Mouse (Mus musculus): ENCODE results near the gene Gbp5. TPM values are rescaled to one million over a fixed set of nuclear protein-coding genes. Genes with fewer than 3 reads are reported as not detected.
"Not testable (repeated sequence)": the region's sequence is repeated elsewhere in the genome, so short reads cannot be mapped to it uniquely, and the experiment has no call there.

The Gbp5 gene
- polyA plus RNA-seq, 1 experiment: 3.0 TPM

- H3K4me1 ChIP-seq (ENCODE audit: control insufficient read depth, insufficient read depth, low read length): no peaks in the 10 kb centered on the region; the same call in 1 of the 2 replicates
- TF ChIP-seq CTCF (IDR thresholded peaks at IDR 0.05; ENCODE audit: extremely low read depth, insufficient read depth, low read length): no peak
- no peak for TF ChIP-seq POLR2A (IDR thresholded peaks at IDR 0.05; ENCODE audit: extremely low read depth, insufficient read depth, low read length)
- no peak overlapping the region for H3K27ac ChIP-seq (ENCODE audit: insufficient read depth, low read length)
- H3K4me3 ChIP-seq (ENCODE audit: insufficient read depth, low read length): no peak overlapping the region
Observed at GRCm38 (mm10) chr3:142533185-142533584, 39.4 kb downstream of the Gbp5 start.

DNA sequence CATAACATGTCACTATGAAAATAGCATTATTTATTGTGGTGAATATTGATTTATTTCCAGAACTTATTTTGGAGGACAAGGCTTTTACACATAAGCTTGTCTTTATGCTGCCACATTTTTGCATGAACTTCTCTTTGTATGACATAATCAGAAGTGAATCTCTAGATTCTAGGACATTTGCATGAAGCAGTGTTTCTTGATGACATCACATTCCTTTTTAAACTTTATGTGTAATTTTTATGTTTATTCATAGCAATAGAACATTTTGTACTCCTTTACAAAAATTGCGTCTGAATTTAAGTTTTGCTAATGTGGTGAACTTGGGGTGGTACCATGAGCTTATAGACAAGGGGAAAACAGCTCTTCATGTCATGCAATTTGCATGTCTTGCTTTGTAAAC is 41.9 kb downstream of the Gbp5 start:
- Histone ChIP-seq H3K27ac (ENCODE audit: insufficient read depth, low read length) (no peak overlapping the region), H3K4me1 (ENCODE audit: control insufficient read depth, insufficient read depth, low read length) (no peaks in the 10 kb centered on the region), H3K4me3 (ENCODE audit: insufficient read depth, low read length) (no peak overlapping the region)
- TF ChIP-seq CTCF (IDR thresholded peaks at IDR 0.05; ENCODE audit: extremely low read depth, insufficient read depth, low read length) (no peak), POLR2A (IDR thresholded peaks at IDR 0.05; ENCODE audit: extremely low read depth, insufficient read depth, low read length) (no peak)

DNA sequence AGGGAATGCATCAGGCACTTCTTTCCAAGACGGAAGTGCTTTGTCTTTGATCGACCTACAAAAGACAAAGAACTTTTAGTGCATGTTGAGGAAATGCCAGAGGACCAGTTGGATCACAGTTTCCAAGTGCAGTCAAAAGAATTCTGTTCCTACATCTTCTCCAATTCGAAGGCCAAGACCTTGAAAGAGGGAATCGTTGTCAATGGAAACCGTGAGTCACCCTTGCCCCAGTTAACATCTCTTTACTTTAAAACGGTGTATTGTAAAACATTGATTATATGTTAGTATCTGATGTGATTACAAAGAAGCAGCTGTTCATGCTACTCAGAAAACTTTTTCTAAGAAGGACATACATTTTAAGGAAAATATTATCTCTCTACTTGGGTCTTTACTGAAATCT is 47.6 kb downstream of the Gbp5 start:
- TF ChIP-seq POLR2A (IDR thresholded peaks at IDR 0.05; ENCODE audit: extremely low read depth, insufficient read depth, low read length) (no peak), CTCF (IDR thresholded peaks at IDR 0.05; ENCODE audit: extremely low read depth, insufficient read depth, low read length) (no peak)
- no peak overlapping the region for H3K27ac ChIP-seq (ENCODE audit: insufficient read depth, low read length)
- no peaks in the 10 kb centered on the region for H3K4me1 ChIP-seq (ENCODE audit: control insufficient read depth, insufficient read depth, low read length)
- no peak overlapping the region for H3K4me3 ChIP-seq (ENCODE audit: insufficient read depth, low read length)

DNA sequence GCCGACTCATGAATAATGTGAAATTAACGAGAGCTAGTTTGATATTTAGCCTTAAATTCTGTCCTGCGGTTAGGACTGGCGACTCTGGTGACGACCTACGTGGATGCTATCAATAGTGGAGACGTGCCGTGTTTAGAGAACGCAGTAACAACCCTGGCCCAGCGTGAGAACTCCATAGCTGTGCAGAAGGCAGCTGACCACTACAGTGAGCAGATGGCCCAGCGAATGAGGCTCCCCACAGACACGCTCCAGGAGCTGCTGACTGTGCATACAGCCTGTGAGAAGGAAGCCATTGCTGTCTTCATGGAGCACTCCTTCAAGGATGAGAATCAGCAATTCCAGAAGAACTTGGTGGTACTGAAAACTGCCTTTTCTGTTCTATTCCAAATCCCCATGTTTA is 49.0 kb downstream of the Gbp5 start:
- not testable (repeated sequence) for H3K4me3 ChIP-seq (ENCODE audit: insufficient read depth, low read length)

DNA sequence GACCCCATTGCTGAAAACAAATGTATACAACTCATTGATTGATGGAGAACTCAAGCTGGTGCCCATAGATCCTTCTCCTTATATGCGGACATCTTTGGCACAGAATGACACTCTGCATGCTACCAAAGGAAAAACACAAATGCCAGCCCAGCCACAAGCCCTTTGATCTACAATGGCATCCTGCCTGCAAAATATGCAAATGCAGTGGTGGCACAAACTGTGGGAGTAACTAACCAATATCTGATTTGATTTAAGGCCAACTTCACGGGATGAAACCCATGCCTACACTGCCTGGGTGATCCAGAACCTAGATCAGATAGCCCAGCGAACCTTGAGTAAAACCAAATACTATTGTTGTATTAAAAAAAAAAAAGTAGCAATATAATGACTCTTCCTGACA is 52.9 kb downstream of the Gbp5 start:
- no peak overlapping the region for H3K27ac ChIP-seq (ENCODE audit: insufficient read depth, low read length)
- TF ChIP-seq CTCF (IDR thresholded peaks at IDR 0.05; ENCODE audit: extremely low read depth, insufficient read depth, low read length) (no peak), POLR2A (IDR thresholded peaks at IDR 0.05; ENCODE audit: extremely low read depth, insufficient read depth, low read length) (no peak)
- H3K4me3 ChIP-seq (ENCODE audit: insufficient read depth, low read length): no peak overlapping the region
- H3K4me1 ChIP-seq (ENCODE audit: control insufficient read depth, insufficient read depth, low read length): no peaks in the 10 kb centered on the region

More for the DNA sequence above, 49.0 kb downstream of the Gbp5 start:
- H3K27ac ChIP-seq (ENCODE audit: insufficient read depth, low read length); H3K4me1 ChIP-seq (ENCODE audit: control insufficient read depth, insufficient read depth, low read length): not testable (repeated sequence)

DNA sequence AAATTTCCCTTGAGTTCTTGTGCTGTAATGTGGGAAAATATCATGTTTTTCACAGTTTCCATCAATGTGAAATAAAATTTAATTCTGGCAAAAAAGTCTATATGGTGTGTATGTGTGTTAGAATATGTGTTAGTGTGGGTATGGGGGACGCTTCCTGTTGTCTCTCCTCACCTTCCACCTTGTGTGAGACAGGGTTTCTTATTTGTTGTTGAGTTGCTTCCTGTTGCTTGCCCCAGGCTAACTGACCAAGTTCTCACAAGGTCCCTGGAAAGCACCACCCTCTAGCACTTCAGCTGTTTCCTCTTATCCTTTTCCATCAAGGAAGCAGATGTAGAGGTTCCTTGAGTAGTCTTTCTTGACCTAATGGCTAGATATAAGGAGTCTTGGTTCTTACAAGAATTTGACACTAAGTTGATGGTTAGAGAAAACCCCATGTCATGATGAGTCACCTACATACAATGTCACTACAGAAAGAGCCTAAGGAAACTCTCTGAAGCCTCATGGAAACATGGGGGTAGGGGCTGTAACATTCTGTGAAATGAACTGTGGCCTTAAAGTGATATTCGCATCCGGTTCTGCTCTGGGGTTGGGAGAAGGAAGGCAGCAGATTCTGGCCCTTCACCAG is 56.4 kb downstream of the Gbp5 start:
- Histone ChIP-seq H3K4me3 (ENCODE audit: insufficient read depth, low read length) (no peak overlapping the region), H3K4me1 (ENCODE audit: control insufficient read depth, insufficient read depth, low read length) (no peaks in the 10 kb centered on the region), H3K27ac (ENCODE audit: insufficient read depth, low read length) (no peak overlapping the region)
- no peak for TF ChIP-seq POLR2A (IDR thresholded peaks at IDR 0.05; ENCODE audit: extremely low read depth, insufficient read depth, low read length)
- no peak for TF ChIP-seq CTCF (IDR thresholded peaks at IDR 0.05; ENCODE audit: extremely low read depth, insufficient read depth, low read length)

GRCm38 (mm10) chr3:142554601-142555000 is 60.8 kb downstream of the Gbp5 start:
- no peak overlapping the region for H3K27ac ChIP-seq (ENCODE audit: insufficient read depth, low read length)
- no peak overlapping the region for H3K4me3 ChIP-seq (ENCODE audit: insufficient read depth, low read length)
- H3K4me1 ChIP-seq (ENCODE audit: control insufficient read depth, insufficient read depth, low read length): no peaks in the 10 kb centered on the region; the same call in 1 of the 2 replicates
- TF ChIP-seq POLR2A (IDR thresholded peaks at IDR 0.05; ENCODE audit: extremely low read depth, insufficient read depth, low read length) (no peak), CTCF (IDR thresholded peaks at IDR 0.05; ENCODE audit: extremely low read depth, insufficient read depth, low read length) (no peak)

DNA sequence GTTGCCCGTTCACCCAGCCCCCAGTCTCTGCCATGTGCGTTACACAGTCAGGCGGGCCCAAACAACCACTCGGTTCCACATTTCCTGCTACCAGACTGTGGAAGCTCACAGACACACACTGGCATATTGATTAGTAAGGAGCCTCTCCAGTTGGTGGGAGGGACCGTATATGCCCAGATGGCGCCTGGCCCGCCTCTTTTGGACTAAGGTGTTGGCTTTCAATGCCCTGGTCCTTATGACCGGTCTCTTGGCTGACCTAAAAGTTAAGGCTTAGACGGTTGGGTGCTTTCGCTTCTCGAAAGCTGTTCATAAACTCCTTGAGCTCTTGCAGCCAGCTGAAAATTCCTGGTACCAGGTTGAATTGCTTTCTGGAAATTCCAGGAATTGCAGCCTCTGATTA is 61.8 kb downstream of the Gbp5 start:
- TF ChIP-seq CTCF (IDR thresholded peaks at IDR 0.05; ENCODE audit: extremely low read depth, insufficient read depth, low read length) (no peak), POLR2A (IDR thresholded peaks at IDR 0.05; ENCODE audit: extremely low read depth, insufficient read depth, low read length) (no peak)
- Histone ChIP-seq H3K4me1 (ENCODE audit: control insufficient read depth, insufficient read depth, low read length) (no peaks in the 10 kb centered on the region; the same call in 1 of the 2 replicates), H3K27ac (ENCODE audit: insufficient read depth, low read length) (no peak overlapping the region), H3K4me3 (ENCODE audit: insufficient read depth, low read length) (no peak overlapping the region)

DNA sequence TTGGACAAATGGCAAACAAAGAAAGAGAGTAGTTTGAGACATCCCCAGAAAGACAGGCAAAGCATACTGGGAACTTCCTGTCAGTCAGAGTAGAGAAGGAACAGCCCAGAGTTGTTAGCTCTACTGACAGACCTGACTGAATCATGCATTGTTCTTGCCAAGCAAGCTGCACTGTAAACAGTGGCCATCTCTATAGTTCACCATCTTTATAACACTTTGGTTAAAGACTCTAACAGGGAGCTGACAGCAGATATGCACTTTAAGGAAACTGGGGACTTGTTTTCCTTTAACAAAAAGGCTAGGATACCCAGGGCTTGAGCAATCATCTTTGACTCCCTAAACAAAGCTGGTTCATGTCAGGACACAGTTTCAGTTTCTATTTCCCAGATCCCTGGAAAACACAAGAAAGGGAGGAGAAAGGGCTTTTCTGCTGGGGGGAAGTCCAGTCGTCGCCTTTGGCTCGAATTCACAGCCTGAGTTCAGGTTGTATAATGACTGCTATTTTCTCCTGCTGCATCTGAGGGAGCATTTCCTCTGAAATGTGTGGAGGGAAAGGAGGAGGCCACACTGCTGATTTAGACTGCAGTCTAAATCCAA is 66.0 kb downstream of the Gbp5 start, which contains the start of gene Gbp3:
TSS of gene Gbp3 (plus strand) at position 395 of the 597 bp plus-strand sequence.
- no peak for TF ChIP-seq CTCF (IDR thresholded peaks at IDR 0.05; ENCODE audit: extremely low read depth, insufficient read depth, low read length)
- no peak for TF ChIP-seq POLR2A (IDR thresholded peaks at IDR 0.05; ENCODE audit: extremely low read depth, insufficient read depth, low read length)
- Histone ChIP-seq H3K27ac (ENCODE audit: insufficient read depth, low read length) (peak within 1 kb of the TSS; percentile 82), H3K4me3 (ENCODE audit: insufficient read depth, low read length) (peak within 1 kb of the TSS; percentile 27; the same call in 1 of the 2 replicates), H3K4me1 (ENCODE audit: control insufficient read depth, insufficient read depth, low read length) (no peaks in the 10 kb centered on the region; the same call in 1 of the 2 replicates)

DNA sequence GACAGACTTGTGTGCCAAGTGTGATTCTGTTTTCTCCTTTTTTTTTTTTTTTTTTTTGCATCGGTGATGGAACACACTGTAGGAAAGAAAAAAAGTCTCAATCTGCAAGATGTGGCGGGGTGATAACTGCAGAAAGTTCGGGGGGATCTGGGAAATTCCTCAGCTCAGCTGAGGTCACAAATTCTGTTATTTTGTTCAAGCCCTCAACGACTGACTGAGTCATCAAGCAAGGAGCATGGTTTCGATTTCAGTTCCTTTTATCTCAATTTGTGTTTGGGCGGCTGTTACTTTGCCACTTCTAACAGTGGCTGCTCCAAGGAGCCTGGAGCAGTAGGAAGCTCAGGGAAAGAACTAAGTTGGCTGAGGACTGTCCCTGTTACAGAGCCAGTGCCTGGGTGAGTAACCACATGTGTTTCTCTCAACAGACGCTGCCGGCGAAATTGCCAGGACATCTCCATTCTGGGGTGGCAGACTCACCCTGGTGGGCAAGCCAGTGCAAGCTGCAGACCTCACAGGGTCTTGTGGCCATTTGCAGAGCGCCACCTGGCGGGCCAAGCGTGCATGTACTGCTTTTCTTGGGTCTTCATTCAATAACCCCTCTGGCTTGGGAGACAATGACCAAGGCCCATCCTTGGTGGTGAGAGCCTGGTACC is 66.6 kb downstream of the Gbp5 start:
- TF ChIP-seq CTCF (IDR thresholded peaks at IDR 0.05; ENCODE audit: extremely low read depth, insufficient read depth, low read length): peak; percentile 79
- TF ChIP-seq POLR2A (IDR thresholded peaks at IDR 0.05; ENCODE audit: extremely low read depth, insufficient read depth, low read length): no peak
- Histone ChIP-seq H3K27ac (ENCODE audit: insufficient read depth, low read length) (peak overlapping the region; percentile 82), H3K4me1 (ENCODE audit: control insufficient read depth, insufficient read depth, low read length) (no peaks in the 10 kb centered on the region; the same call in 1 of the 2 replicates), H3K4me3 (ENCODE audit: insufficient read depth, low read length) (peak overlapping the region; percentile 27; the same call in 1 of the 2 replicates)
